Mouse (Mus musculus) olfactory bulb, adult 2 months (tissue): ENCODE measurements at regions not wholly inside any gene's neighbourhood (a gene's known extent, or its start where the extent isn't known, plus 50 kb on each side); places are given as distances from the start of the nearest gene placed in this dataset.

Experiments used
- CTCF ChIP-seq: fragments of 200-500 bp; IDR thresholded peaks from 2 replicates; pipeline ENCODE4 v1.5.1; 2012; ENCODE audit warnings: low read depth, mild to moderate bottlenecking, low read length, moderate library complexity; ENCODE audit not compliant: insufficient read depth
- POLR2A ChIP-seq: fragments of 200-500 bp; IDR thresholded peaks from 2 replicates; pipeline ENCODE4 v1.6.1; 2012; ENCODE audit warnings: mild to moderate bottlenecking, low read depth, low read length, moderate library complexity; ENCODE audit not compliant: insufficient read depth

DNA sequence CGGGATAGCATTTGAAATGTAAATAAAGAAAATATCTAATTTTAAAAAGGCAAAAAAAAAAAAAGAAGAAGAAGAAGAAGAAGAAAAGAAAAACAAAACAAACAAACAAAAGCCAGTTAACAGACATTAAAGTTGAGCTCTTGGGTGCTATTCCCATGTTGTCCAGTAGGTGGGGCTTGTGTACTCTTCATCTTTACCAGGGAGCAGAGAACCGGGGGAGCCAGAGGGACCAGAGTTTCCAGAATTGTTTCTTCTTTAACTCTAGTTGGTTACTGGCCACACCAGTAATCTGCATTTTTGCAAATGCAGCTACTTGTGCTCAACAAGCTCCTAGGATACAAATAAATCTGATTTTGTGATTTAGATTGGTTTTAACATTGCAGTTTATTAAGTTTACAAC is 103.6 kb upstream of the Dcn start:
- TF ChIP-seq CTCF (no peak), POLR2A (no peak)
